Mouse (Mus musculus): ENCODE data around the gene Sec24d. TPM values are rescaled to one million over a fixed set of nuclear protein-coding genes. Genes with fewer than 3 reads are reported as not detected.

The Sec24d gene
- polyA plus RNA-seq, 1 experiment from 2014 or later = 59.4 TPM

DNA sequence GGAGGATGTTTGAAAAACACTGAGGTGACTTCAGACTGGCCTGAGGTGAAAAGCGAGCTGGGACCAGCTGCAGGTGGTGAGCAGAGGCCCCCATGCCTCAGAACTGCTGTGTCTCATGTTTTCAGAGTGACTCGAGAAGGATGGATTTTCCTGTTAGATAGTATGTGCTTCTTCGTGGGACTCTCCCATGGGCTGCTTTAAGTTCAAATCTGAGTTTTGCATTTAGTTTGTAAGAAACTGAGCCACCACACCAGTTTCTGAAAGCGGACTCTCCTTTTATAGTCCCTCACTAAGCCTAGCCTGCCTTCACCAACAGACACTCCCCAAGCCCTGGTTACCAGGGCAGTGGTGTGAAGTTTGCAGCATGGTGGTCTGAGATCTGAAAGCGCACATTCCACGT is 70.6 kb downstream of the Sec24d start:
- 61% methylated on average over 6 of the region's 6 CpGs for WGBS
- Histone ChIP-seq H3K4me3 (ENCODE audit: low read length) (no peak overlapping the region), H3K9ac (ENCODE audit: low read depth, low read length) (0 out of 2 replicates have a peak overlapping the region, but pooled peaks have one; percentile 18), H3K4me2 (replicated peaks; ENCODE audit: low read depth, low read length) (no peak overlapping the region), H3K36me3 (ENCODE audit: control insufficient read depth, insufficient read depth, low read length) (peaks cover 3% of the 10 kb centered on the region; the same call in 1 of the 2 replicates), H3K4me1 (ENCODE audit: control insufficient read depth, insufficient read depth, low read length) (peaks cover 10% of the 10 kb centered on the region; the same call in 1 of the 2 replicates), H3K9me3 (ENCODE audit: control insufficient read depth, low read length) (no peaks in the 10 kb centered on the region), H3K27ac (ENCODE audit: low read depth, low read length) (no peak overlapping the region; the same call in 1 of the 2 replicates), H3K27me3 (ENCODE audit: control insufficient read depth, insufficient read depth, low read length) (no peaks in the 10 kb centered on the region)
- ATAC-seq (ENCODE audit: low FRiP score, low TSS enrichment) = no peak

DNA sequence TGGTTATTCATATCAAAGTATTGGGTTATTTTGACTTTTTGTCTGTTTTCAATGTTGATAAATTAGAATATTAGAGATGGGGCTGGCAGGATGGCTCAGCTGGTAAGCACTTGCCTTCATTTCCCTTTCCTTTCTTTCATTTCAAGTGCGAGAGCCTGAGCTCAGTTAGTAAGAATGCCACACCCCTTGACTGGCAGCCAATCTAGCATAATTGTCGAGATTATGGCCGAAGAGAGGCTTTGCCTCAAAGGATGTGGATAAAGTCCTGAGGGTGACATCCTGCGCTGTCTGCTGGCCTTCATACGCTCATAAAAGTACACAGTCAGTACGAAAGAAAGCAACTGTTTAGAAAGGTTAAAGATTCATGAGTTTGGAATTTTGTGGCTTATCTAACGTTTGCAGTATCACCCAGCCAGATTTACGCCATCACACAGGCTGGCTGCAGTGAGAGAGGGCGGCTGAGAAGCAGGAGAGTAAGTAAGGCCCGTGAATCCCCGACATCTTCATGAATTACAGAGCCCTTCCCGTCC is 71.5 kb downstream of the Sec24d start:
- no peak overlapping the region for H3K4me3 ChIP-seq (ENCODE audit: low read length)
- H3K9ac ChIP-seq (ENCODE audit: low read depth, low read length) = no peak overlapping the region
- no peak overlapping the region; the same call in 1 of the 2 replicates for H3K27ac ChIP-seq (ENCODE audit: low read depth, low read length)
- 55% methylated on average over 12 of the region's 12 CpGs for WGBS
- ATAC-seq (ENCODE audit: low FRiP score, low TSS enrichment) = no peak
- H3K9me3 ChIP-seq (ENCODE audit: control insufficient read depth, low read length) = no peaks in the 10 kb centered on the region
- no peaks in the 10 kb centered on the region for H3K27me3 ChIP-seq (ENCODE audit: control insufficient read depth, insufficient read depth, low read length)
- peaks cover 9% of the 10 kb centered on the region; the same call in 1 of the 2 replicates for H3K4me1 ChIP-seq (ENCODE audit: control insufficient read depth, insufficient read depth, low read length)
- H3K4me2 ChIP-seq (replicated peaks; ENCODE audit: low read depth, low read length) = no peak overlapping the region
- H3K36me3 ChIP-seq (ENCODE audit: control insufficient read depth, insufficient read depth, low read length) = peaks cover 3% of the 10 kb centered on the region; the same call in 1 of the 2 replicates

GRCm38 (mm10) chr3:123341049-123341448 is 73.8 kb downstream of the Sec24d start:
- no peaks in the 10 kb centered on the region for H3K27me3 ChIP-seq (ENCODE audit: control insufficient read depth, insufficient read depth, low read length)
- no peaks in the 10 kb centered on the region for H3K9me3 ChIP-seq (ENCODE audit: control insufficient read depth, low read length)
- H3K9ac ChIP-seq (ENCODE audit: low read depth, low read length) = no peak overlapping the region
- peaks cover 6% of the 10 kb centered on the region; the same call in 1 of the 2 replicates for H3K4me1 ChIP-seq (ENCODE audit: control insufficient read depth, insufficient read depth, low read length)
- no peak overlapping the region for H3K27ac ChIP-seq (ENCODE audit: low read depth, low read length)
- H3K4me2 ChIP-seq (replicated peaks; ENCODE audit: low read depth, low read length) = no peak overlapping the region
- H3K4me3 ChIP-seq (ENCODE audit: low read length) = no peak overlapping the region
- WGBS = 88% methylated on average over 2 of the region's 2 CpGs
- H3K36me3 ChIP-seq (ENCODE audit: control insufficient read depth, insufficient read depth, low read length) = peaks cover 9% of the 10 kb centered on the region; the same call in 1 of the 2 replicates
- no peak for ATAC-seq (ENCODE audit: low FRiP score, low TSS enrichment)

- Histone ChIP-seq H3K4me1 (ENCODE audit: control insufficient read depth, insufficient read depth, low read length) (no peaks in the 10 kb centered on the region), H3K4me3 (ENCODE audit: low read length) (no peak overlapping the region), H3K9ac (ENCODE audit: low read depth, low read length) (no peak overlapping the region), H3K27me3 (ENCODE audit: control insufficient read depth, insufficient read depth, low read length) (no peaks in the 10 kb centered on the region), H3K27ac (ENCODE audit: low read depth, low read length) (no peak overlapping the region), H3K9me3 (ENCODE audit: control insufficient read depth, low read length) (no peaks in the 10 kb centered on the region), H3K4me2 (replicated peaks; ENCODE audit: low read depth, low read length) (no peak overlapping the region), H3K36me3 (ENCODE audit: control insufficient read depth, insufficient read depth, low read length) (peaks cover 16% of the 10 kb centered on the region; the same call in 1 of the 2 replicates)
- no peak for ATAC-seq (ENCODE audit: low FRiP score, low TSS enrichment)
- 50% methylated on average over 6 of the region's 6 CpGs for WGBS
Observed at GRCm38 (mm10) chr3:123343690-123344089, 76.4 kb downstream of the Sec24d start.

DNA sequence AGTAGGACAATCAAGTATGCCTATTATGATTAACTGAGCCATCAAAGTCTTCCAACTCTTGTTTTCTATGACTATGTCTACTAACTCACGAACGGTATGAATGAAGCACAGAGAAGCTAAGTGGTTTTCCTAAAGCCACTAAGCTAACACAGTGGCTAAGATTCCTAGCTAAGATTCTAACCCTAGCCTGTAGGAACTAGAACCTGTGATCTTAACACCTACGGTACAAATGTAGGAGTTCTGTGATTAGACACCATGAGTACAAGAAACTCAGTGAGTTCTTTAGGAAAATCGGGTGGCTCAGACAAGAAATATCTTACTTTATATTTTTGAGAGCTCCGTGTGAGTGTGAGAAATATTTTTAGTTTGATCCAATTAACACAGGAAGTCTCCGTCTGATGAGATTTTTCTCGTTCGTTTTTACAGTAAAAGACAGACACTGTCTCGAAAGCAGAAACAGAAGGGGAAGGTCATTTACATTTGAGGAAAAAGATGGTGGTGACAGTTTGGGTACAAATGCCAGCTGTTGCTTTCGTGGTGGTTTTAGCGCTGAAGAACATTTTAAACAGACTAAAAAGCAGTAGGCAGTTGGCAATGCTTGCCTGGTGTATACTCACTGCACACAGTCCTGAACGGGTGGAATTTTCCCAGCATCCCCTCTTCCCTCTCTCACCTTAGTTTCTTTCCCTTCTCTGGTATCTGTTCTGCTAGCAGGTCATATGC is 81.0 kb downstream of the Sec24d start:
- Histone ChIP-seq H3K9me3 (ENCODE audit: control insufficient read depth, low read length) (no peaks in the 10 kb centered on the region), H3K4me1 (ENCODE audit: control insufficient read depth, insufficient read depth, low read length) (no peaks in the 10 kb centered on the region), H3K9ac (ENCODE audit: low read depth, low read length) (no peak overlapping the region), H3K27me3 (ENCODE audit: control insufficient read depth, insufficient read depth, low read length) (no peaks in the 10 kb centered on the region), H3K27ac (ENCODE audit: low read depth, low read length) (no peak overlapping the region), H3K36me3 (ENCODE audit: control insufficient read depth, insufficient read depth, low read length) (peaks cover 23% of the 10 kb centered on the region; the same call in 1 of the 2 replicates), H3K4me3 (ENCODE audit: low read length) (no peak overlapping the region), H3K4me2 (replicated peaks; ENCODE audit: low read depth, low read length) (no peak overlapping the region)
- ATAC-seq (ENCODE audit: low FRiP score, low TSS enrichment) = no peak
- 78% methylated on average over 12 of the region's 12 CpGs for WGBS

DNA sequence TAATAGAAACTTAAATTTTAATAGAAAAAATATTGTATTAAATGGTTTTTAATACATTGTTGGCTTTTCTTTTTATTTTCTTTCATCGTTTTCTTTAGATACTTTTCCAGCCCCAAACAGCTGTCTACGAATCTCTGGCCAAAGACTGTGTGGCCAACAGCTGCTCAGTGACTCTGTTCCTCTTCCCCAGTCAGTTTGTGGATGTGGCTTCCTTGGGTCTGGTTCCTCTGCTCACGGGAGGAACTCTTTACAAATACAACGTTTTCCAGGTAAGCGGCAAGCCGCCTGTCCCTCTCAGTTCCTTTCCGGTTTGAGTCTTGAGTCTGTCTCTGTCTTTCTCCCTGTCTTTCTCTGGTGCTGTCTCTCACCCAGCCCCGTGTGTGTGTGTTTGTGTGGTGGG is 83.3 kb downstream of the Sec24d start:
- ATAC-seq (ENCODE audit: low FRiP score, low TSS enrichment) = no peak
- Histone ChIP-seq H3K36me3 (ENCODE audit: control insufficient read depth, insufficient read depth, low read length) (peaks cover 35% of the 10 kb centered on the region), H3K9ac (ENCODE audit: low read depth, low read length) (no peak overlapping the region), H3K9me3 (ENCODE audit: control insufficient read depth, low read length) (no peaks in the 10 kb centered on the region), H3K27ac (ENCODE audit: low read depth, low read length) (no peak overlapping the region), H3K27me3 (ENCODE audit: control insufficient read depth, insufficient read depth, low read length) (no peaks in the 10 kb centered on the region), H3K4me2 (replicated peaks; ENCODE audit: low read depth, low read length) (no peak overlapping the region), H3K4me1 (ENCODE audit: control insufficient read depth, insufficient read depth, low read length) (no peaks in the 10 kb centered on the region), H3K4me3 (ENCODE audit: low read length) (no peak overlapping the region)
- 80% methylated on average over 8 of the region's 8 CpGs for WGBS

DNA sequence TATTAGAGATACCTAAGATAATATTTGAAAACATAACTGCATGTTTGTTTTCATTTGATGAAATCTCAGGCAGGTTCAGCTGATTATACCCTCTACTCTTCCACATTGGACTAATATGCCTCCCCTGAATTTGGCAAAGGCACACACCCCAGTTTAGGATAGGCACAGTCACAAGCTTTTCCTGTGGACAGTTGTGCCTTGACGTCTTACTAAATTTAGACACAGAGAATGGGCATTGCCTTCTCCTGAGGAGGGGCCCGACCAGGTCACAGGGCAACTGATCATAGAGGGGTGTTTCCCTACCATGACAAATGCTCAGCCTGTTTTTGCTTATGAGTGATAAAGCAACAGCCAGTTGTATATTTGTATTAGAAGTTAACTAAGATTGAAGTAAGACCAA is 84.3 kb downstream of the Sec24d start:
- no peak for ATAC-seq (ENCODE audit: low FRiP score, low TSS enrichment)
- Histone ChIP-seq H3K9ac (ENCODE audit: low read depth, low read length) (no peak overlapping the region), H3K9me3 (ENCODE audit: control insufficient read depth, low read length) (no peaks in the 10 kb centered on the region), H3K4me3 (ENCODE audit: low read length) (no peak overlapping the region), H3K27me3 (ENCODE audit: control insufficient read depth, insufficient read depth, low read length) (no peaks in the 10 kb centered on the region), H3K4me1 (ENCODE audit: control insufficient read depth, insufficient read depth, low read length) (no peaks in the 10 kb centered on the region), H3K27ac (ENCODE audit: low read depth, low read length) (no peak overlapping the region), H3K4me2 (replicated peaks; ENCODE audit: low read depth, low read length) (no peak overlapping the region), H3K36me3 (ENCODE audit: control insufficient read depth, insufficient read depth, low read length) (peaks cover 41% of the 10 kb centered on the region)
- 78% methylated on average over 2 of the region's 2 CpGs for WGBS

DNA sequence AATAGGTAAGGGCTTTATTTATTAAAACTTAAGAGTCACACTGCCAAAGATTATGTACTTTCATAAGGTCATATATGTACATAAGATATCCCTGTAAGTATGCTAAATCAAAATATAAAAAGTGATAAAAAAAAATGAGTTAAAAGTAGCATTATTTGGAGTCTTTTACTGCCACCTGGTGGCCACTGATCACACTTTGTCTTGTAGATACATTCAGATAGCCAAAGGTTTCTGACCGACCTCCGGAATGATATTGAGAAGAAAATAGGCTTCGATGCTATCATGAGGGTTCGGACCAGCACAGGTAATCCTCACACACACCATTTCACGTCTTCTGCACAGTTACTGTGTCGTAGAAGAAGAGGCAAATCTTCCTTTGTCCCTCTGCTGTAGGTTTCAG is 85.9 kb downstream of the Sec24d start:
- WGBS = 77% methylated on average over 6 of the region's 6 CpGs
- no peak for ATAC-seq (ENCODE audit: low FRiP score, low TSS enrichment)
- Histone ChIP-seq H3K9ac (ENCODE audit: low read depth, low read length) (no peak overlapping the region), H3K4me3 (ENCODE audit: low read length) (no peak overlapping the region), H3K9me3 (ENCODE audit: control insufficient read depth, low read length) (no peaks in the 10 kb centered on the region), H3K36me3 (ENCODE audit: control insufficient read depth, insufficient read depth, low read length) (peaks cover 44% of the 10 kb centered on the region), H3K4me1 (ENCODE audit: control insufficient read depth, insufficient read depth, low read length) (no peaks in the 10 kb centered on the region), H3K4me2 (replicated peaks; ENCODE audit: low read depth, low read length) (no peak overlapping the region), H3K27me3 (ENCODE audit: control insufficient read depth, insufficient read depth, low read length) (no peaks in the 10 kb centered on the region), H3K27ac (ENCODE audit: low read depth, low read length) (no peak overlapping the region)

DNA sequence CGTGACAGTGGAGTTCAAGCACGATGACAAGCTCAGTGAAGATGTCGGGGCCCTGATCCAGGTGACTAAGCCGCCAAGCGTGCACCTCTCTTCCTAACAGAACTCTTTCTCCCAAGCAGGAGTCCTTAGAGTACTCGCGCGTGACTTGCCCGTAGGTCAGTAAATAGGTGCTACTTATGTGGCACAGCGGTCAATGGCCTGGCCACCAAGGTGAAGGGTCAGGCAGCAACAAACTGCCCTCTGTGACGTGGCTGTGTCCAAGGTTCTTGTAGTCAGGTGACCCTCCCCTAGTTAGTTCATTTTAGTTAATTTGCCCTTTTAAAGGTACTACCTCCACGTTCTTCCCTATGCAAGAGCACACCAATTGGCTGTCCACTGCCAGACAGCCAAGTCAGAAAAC is 86.4 kb downstream of the Sec24d start:
- no peak for ATAC-seq (ENCODE audit: low FRiP score, low TSS enrichment)

More for the DNA sequence above, 86.4 kb downstream of the Sec24d start:
- H3K9ac ChIP-seq (ENCODE audit: low read depth, low read length) = no peak overlapping the region
- no peak overlapping the region for H3K4me2 ChIP-seq (replicated peaks; ENCODE audit: low read depth, low read length)
- H3K4me3 ChIP-seq (ENCODE audit: low read length) = no peak overlapping the region
- H3K36me3 ChIP-seq (ENCODE audit: control insufficient read depth, insufficient read depth, low read length) = peaks cover 44% of the 10 kb centered on the region
- no peaks in the 10 kb centered on the region for H3K4me1 ChIP-seq (ENCODE audit: control insufficient read depth, insufficient read depth, low read length)
- no peaks in the 10 kb centered on the region for H3K27me3 ChIP-seq (ENCODE audit: control insufficient read depth, insufficient read depth, low read length)
- H3K9me3 ChIP-seq (ENCODE audit: control insufficient read depth, low read length) = no peaks in the 10 kb centered on the region
- no peak overlapping the region for H3K27ac ChIP-seq (ENCODE audit: low read depth, low read length)
- 90% methylated on average over 12 of the region's 12 CpGs for WGBS

All from kidney, embryonic 14.5 days (tissue).